Mouse (Mus musculus) cerebellum, adult 11-12 months (tissue): ENCODE results near the gene Selp.

Experiments used
- DNase-seq: peaks from one replicate; pipeline ENCODE4 v3.0.0; 2022

Gene Selp

DNA sequence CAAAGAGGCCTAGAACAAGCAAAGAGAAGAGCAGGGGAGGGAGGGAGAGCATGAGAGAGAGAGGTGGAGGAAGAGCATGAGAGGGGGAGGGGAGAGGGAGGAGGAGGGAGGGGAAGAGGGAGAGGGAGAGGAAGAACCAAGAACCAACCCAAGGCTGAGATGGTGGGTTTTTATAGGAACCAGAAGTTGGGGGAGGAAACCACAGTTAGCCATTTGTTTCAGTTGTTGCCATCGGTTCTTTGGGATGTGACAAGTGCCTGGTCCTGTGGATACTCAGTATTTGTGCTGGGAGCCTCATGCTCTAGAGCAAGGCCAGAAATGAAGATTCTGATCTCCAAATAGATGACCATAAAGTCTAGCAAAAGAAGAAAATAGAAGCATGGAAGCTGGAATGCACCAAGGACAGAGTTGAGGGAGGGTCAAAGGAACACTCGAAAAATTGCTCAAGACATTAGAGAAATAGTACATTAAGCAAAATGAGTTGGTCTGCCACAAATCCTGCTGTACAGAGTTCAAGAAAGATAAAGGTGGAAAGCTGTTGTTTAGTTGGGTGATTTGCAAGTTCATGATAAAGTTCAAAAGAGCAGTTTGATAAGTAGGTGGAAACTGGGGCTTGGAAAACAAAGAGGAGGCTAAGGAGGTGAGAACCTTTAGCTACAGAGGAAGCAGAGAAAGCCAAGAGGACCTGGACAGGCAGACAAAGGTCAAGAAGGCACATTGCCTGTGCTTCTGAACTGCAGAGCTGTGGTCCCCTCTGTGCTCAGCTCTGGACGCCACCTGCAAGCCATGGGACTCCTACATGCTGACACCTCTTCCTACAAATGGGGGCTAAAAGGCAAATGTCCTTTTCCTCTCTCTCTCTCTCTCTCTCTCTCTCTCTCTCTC lies 5.1 kb downstream of the Selp start:
- DNase-seq, result no peak

DNA sequence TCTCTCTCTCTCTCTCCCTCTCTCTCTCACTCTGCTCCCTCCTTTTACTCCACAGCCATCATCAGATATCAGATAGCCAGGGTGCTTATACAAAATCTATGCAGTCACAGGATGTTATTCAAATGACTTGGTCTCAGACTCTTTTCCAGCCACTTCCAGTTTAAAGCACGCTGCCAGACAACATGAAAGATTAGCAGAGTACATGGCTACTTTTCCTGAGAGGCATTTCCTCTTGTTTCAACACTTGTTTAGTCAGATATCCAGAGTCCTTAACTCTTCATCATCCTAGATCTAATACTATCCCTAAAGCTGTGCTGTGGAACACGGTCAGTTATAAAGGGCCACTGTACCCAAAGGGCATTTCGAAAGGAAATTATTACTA lies 5.7 kb downstream of the Selp start:
- no peak for DNase-seq

DNA sequence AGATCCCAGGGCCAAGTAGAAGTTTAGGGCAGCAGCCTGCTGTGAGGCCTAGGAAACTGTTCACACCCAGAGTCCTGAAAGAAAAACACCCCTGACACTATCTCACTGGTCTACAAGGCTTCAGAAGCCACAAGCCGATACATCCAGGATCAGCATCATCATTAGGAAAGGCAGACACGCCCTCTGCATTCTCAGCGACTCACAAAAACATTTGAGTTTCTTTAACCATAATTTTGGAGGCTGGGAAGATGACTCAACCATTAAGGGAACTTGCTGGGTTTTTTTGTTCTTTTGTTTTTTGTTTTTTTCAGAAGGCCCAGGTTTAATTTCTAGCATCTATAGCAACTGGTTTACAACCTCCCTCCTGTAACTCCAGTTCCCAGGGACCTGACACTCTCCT lies 8.8 kb downstream of the Selp start:
- no peak for DNase-seq

DNA sequence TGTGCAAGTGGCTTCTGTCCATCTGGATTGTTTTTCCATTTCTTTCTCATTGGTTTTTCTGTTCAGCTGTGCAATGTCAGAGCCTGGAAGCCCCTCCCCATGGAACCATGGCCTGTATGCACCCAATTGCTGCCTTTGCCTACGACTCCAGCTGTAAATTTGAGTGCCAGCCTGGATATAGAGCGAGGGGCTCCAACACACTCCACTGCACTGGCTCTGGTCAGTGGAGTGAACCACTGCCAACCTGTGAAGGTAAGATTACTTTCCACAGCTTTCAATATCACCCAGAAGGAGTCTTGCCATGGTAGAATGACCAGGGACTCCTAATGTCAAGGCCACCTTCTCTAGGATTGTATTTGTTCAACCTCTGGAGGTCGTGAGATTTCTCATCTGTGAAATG lies 14.9 kb downstream of the Selp start:
- DNase-seq, result no peak

DNA sequence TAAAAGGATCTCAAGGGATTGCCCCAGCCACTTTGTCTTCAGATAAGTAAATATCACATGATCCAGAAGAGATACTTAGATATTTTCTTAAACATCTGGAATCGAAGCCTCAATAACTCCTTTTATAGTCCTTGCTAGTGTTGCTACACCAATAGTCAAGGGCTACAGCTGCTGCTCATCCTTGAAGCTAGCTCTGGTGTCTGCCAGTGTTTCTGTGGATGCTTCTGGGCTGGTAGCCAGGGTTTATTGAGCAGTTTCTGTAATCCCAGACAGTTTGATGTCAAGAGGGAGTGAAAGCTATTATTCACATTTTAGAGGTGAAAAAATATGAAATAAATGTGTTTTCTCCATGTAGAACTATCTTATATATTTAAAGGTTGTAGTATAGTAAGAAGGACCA lies 17.5 kb downstream of the Selp start:
- no peak for DNase-seq

DNA sequence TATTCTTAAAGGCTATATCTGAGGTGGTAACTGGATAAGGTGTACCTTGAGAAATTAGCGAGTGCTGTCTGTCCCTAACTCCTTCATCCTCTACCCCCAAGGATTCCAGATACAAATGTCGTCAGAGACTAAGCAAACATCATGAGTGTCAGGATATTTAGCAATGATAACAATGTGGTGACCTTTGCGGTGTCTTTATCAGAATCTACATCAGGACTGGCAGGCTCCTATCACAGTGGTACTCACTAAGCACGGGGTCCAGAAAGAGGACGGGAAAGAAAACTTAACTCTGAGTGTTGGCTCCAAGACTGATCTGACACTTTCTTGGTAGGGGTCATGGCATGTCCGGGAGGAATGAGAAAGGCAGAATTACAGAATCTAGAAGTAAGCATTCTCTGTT lies 19.0 kb downstream of the Selp start:
- no peak for DNase-seq

DNA sequence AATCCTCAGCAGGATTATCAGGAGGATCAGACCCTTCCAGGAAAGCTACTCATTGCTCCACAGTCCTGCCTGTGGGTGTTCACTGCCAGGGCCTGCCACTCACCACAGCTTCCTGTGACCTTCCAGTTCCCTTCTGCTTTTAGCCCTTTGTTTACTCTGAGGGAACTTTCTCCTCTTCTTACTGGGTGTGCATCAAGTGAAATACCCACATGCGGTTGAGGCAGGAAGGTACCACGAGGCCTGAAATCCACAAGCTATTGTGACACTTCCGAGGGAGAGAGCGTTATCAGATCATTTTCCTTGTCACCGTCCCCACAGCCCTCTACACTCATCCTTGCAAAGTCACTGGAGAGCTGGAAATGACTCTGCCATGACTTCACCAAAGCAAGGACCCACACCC lies 20.3 kb downstream of the Selp start:
- DNase-seq, result no peak

DNA sequence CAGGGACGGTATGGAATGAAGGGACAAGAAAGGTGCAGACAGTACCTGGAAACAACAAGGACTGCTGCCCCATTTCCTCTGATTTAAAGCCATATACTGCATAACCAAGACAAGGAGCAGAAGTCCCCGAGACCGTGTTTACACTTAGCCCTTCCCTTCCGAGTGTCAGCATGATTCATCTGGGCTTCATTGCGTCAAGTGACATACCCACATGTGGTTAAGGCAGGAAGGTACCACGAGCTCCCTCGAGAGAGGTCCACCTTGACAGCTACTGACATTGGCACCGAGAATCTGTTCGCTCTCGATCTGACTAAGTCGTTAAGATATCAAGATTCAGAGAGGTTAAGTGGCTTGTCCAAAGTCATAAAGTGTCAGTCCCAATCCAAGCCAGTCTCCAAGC lies 20.9 kb downstream of the Selp start:
- no peak for DNase-seq

DNA sequence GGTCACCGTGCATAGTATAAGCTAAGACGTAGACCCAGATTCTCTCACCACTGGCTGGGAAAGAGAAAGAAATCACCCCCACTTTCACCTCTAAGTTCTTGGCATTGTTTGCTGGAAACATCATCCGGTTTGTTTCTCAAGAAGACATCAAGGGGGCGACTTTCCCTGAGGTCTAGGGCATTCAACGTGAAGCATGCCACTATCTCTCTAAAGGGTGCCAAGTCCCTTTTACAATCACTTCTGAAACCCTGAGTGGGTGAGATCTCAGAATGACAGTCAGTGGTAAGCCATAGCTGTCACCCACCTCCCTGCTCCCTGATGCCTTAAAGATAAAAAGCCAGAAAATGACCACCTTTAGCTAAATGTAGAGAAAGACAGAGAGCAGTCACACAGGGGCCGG lies 21.6 kb downstream of the Selp start:
- no peak for DNase-seq

DNA sequence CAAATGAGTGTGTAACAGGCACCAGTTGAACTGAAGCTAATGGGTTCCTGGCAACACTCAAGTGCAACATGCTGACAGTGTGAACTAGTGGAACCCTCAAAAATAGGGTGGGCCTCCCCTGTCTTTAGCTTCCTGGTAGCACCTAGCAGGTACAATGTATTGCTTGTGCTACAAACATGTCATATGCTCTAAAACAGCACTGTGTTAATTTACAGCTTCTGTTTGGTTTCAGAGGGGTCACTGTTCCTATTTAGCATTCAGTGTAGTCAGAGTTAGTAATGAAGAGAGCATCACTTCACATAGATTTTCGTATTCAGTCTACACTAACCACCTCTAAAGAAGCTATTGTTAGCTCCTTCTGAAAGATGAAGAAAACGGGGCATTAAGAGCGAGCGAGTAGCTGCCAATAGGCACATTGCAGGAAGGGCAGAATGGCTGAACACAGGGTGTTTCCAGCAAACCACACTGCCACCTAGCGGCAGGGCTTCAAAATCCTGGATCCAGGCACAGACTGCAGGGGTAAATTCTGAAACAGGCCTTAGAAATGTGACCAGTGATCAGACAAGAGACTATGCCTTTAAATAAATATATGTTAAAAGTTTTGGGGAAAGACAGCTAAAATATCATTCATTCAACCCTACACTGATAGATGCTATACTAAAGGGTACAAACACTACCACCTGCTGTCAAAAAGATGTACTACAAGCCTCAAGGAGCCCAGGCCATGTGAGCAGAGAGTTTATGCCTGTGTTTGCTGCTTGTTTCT lies 23.5 kb downstream of the Selp start:
- DNase-seq, result peak; percentile 3

DNA sequence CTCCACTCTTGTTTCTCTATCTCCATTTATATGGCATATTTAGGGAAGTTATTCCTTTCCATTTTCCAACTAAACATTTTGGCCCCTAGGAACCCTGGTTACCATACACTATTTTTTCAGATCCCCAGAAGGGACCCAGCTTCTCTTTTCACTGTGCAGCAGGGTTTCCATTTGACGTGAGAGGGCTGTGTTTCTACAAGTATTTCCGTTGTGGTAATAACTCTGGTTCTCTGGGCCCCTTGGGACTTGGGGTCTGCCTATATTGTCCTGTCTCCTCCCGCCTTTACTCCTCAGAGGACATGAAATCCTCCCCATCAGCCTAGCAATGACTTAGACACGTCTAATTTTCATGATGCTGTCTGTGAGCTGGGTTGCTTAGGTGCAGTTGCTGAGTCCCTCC lies 24.4 kb downstream of the Selp start:
- no peak for DNase-seq

DNA sequence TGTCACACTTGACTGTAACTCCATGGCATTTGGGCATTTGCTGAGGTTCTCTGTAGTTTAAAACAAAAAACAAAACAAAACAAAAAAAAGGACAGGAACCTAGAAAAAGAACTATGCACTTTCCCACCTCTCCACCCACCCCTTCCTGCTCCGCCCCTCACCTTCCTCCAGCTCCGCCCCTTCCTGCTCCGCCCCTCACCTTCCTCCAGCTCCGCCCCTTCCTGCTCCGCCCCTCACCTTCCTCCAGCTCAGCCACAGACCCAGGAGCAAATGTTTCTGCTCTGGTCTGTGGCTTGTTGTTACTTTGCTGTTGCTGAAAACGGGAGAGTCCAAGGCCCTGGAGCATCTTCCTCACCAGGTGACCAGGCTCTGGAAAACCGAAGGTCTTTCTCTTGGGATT lies 34.0 kb downstream of the Selp start:
- DNase-seq, result no peak

DNA sequence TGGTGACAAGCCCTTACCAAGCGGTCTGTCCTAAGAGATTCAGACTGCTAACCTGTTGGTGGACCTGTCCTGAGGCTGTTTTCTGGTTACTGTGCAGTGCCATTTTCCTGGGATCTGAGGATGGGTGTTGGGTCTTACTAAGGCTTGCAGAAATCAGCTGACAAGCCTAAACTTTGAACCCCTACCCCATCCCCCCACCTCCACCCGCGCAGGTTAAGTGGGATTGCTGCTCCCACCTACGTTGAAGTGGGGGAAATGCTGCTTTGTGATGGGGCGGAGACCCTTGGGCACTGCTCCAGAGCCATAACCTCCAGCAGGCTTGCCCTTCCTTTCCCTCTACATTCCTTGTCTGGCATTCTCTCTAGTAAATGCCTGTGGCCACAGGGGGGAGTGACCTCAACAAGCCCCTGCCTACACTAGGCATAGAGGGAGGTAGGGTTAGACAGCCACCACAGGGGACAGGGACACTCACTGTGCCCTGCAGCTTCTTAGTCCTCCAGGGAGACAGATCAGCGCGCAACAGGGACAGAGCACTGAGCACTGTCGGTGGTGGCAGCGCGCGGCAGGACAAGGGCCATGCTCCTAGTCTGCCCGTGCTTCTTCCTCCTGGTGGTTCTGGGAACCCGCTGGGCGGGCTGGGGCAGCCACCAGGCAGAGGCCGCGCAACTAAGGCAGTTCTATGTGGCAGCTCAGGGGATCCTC lies 36.5 kb downstream of the Selp start, which contains the start of gene F5:
TSS of gene F5 (plus strand) at position 452 of the 702 bp plus-strand sequence.
- DNase-seq, result no peak

DNA sequence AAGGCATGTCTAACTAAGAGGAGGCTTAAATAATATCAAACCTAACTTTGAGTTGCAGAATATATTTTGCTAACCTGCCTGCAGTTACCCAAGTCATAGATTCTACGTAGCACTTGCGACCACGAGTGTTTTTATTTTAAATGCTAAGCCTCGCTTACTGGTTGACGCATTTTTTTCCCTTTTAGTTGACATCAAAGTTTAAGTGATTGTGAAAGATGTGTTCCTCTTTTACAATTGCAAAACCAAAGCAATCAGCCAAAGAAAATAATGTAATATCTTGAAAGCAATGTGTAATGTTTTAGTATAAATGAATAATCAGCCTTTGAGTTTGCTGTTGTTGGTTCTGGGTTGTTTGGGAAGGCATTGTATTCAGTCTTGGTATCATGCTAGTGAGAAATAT lies 37.8 kb downstream of the Selp start:
- no peak for DNase-seq

DNA sequence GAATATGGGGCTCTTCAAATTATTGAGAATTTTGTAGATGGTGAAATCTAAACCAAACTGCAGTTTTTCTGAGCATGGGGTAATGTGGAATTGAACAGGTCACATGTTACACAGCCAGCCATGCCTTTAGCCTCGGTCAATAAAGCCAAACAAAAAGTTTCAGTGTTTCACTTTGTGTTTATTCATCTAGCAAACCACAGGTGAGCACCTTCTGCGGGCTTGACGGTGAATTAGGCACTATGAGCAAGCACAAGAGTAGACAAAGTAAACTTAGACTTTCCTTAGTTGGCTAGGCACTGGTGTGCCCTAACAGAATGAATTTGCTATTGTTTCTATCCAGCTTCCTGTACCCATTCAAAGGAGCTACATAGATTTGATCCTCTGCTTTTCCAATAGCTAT lies 39.9 kb downstream of the Selp start:
- no peak for DNase-seq

DNA sequence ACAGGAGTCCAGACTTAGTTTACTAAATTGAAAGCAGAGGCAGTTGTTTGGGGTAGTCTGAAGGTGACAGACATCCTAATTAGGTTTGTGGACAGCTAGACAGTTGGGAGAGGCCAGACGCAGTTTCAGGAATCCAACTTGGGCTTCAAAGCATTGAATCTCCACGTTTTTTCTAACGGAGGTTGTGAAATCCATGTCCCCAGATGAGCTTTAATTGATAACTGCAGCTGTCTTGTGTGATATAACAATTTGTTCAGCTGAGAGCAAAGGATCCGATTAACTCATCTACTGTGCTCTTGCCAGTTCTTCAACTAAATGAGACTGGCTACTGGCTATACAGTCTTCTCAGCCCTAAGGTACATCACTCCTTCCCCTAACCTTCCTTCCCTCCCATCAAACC lies 43.5 kb downstream of the Selp start:
- DNase-seq, result no peak

DNA sequence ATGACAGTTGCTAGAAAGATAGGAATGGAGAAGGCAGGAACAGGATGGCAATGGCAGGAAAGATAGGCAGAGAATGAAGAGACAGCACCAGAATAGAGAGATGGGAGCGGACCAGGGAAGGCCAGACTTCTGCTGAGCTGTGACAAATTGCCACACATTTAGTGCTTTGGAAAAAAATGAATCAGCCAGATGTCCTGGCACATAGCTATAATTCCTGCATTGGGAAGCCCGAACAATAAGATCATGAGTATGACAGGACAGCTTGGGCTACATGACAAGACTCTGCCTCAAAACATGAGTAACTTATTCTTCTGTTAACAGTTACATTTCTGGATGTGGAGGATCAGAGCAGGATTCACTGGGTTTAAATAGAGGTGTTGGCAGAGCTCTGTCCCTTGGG lies 44.7 kb downstream of the Selp start:
- no peak for DNase-seq

DNA sequence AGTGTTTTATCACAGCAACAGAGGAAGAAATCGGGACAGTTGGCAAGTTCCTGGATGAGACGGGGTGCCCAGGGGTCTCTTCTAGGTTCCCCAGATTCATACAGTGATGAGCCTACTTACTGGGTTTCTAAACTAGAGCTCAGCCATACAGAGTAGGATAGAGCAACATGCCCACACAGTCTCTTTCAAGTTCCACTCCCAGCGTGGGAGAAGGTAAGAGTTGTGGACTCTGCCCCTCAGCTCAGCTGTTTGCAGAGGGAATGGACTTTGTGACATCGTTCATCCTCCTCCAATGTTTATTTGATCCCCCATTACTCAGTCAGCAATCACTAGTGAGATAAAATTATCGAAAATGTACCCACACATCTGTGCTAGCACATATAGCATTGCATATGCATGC lies 47.7 kb downstream of the Selp start:
- no peak for DNase-seq

DNA sequence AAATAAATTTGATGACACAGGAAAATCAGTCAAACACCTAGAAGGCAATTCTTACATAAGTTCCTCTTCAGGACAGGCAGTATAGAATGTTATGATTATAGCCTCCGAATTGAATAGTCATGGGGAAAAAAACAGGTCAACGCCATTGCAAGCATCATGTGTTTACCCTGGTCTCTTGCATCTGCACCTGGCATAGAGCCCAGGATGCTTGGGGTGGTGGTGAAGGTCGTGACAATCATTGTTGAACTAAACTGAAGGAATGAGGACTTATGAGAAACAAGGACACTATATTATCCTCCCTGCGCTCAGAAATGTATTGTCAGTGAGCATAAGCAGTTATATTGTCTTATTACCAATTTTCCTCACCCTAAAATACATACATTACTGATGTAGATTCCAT lies 53.8 kb downstream of the Selp start:
- DNase-seq, result no peak

DNA sequence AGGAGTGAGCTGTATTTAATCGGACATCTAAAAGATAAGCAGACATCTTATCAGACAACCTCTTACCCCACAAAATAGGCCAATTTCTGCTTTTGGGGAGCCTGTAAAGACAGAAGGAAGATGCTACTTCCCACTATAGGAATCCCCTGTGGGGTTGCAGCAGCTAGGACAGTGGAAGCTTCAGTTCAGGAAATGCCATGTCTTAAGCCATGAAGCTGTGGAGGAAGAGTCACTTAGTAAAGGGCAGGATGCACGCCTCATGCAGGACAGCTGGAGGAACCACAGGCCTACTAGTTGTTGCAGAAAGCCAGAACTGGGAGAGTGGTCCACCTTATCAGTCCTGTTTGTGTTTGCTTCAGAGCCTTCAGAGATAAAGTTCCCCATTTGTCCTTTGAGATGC lies 55.4 kb downstream of the Selp start:
- DNase-seq, result no peak

DNA sequence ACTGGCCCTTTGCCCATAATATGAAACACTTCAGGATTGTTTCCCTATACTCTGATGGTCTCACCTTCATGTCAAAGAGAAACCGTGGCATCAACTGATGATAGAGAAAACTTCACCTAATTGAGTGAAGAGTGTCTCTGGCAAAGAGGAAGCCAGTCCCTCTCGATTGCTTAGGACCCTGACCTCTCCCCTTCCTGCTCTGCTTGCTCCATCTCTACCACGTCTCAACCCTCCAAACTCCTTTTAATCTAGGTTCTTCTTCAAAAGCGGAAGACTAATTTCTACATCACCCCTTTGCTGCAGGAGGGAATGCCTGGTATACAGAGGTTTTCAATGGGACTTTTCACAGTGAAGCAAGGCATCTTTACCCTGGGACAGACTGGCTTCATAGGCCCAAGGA lies 58.1 kb downstream of the Selp start:
- no peak for DNase-seq

DNA sequence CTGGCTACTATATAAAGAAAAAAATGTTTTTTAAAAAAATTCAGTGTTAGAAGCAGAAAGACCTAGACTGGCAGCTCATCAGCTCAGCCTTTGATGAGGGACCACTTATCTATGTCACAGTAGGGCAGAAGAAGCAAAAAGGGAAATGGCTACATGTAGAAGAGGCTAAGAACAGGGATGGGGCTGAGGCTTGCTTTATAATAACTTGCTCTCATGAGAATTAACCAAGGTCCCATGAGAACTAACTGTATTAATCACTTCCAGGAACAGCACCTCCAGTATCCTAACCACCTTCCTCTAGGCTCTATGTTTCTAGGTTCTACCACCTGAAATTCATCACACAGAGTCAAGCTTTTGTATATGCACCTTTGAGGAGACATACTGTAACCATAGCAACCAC lies 61.8 kb downstream of the Selp start:
- DNase-seq, result no peak

DNA sequence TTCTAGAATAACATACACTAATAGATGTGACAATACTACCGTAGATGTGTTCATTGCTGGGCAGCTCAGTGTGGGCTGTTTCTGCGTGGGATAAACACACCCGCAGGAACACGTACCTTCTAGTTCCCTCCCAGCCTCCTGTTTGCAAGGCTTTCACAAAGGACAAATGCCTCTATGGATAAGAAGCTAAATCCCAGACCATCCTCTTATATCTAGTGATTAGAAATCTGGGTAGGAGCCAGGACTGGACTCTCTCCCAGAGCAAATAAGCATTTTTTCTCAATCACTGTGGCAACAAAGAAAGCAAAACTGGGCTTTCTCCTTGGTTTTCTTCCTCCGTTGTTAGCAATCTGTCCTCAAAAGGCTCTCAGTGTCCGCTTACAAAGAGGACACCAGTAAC lies 63.4 kb downstream of the Selp start:
- no peak for DNase-seq
